Mouse (Mus musculus): Measurements from ENCODE around the gene Slc34a2. TPM values are rescaled to one million over a fixed set of nuclear protein-coding genes. Genes with fewer than 3 reads are reported as not detected.

Slc34a2 gene
- polyA plus RNA-seq (2016; fragmentation: Nextera tagmentation; extraction: Ambion mirVana) = not detected in 2 replicates

GRCm38 (mm10) chr5:53037781-53038180, at the start of gene Slc34a2:
Gene Slc34a2, plus strand, starts transcription at chr5:53038081.
- no peak for ATAC-seq (ENCODE audit: insufficient number of reproducible peaks, low FRiP score)
- H3K36me3 ChIP-seq = no peaks in the 10 kb centered on the region
- 74% methylated on average over 3 of the region's 3 CpGs for WGBS
- peaks cover 7% of the 10 kb centered on the region; the same call in 1 of the 2 replicates for H3K4me1 ChIP-seq (replicated peaks)
- no peaks in the 10 kb centered on the region for H3K27me3 ChIP-seq (replicated peaks)
- H3K4me2 ChIP-seq = no peak within 1 kb of the TSS
- no peaks in the 10 kb centered on the region for H3K9me3 ChIP-seq (replicated peaks)
- no peak within 1 kb of the TSS for H3K4me3 ChIP-seq
- no peak within 1 kb of the TSS for H3K27ac ChIP-seq (ENCODE audit: poor library complexity, severe bottlenecking)
- no peak within 1 kb of the TSS for H3K9ac ChIP-seq

- no peaks in the 10 kb centered on the region for H3K36me3 ChIP-seq
- no peak overlapping the region for H3K27ac ChIP-seq (ENCODE audit: poor library complexity, severe bottlenecking)
- 0 out of 2 replicates have a peak, but pooled peaks cover 7% of the 10 kb centered on the region for H3K4me1 ChIP-seq (replicated peaks)
- H3K9me3 ChIP-seq (replicated peaks) = peaks cover 15% of the 10 kb centered on the region; the same call in 1 of the 2 replicates
- H3K27me3 ChIP-seq (replicated peaks) = no peaks in the 10 kb centered on the region
- no peak overlapping the region for H3K9ac ChIP-seq
- 34% methylated on average over 8 of the region's 8 CpGs for WGBS
- no peak overlapping the region for H3K4me3 ChIP-seq
- ATAC-seq (ENCODE audit: insufficient number of reproducible peaks, low FRiP score) = no peak
- H3K4me2 ChIP-seq = no peak overlapping the region
Measured at GRCm38 (mm10) chr5:52990687-52991341, 47.1 kb upstream of the Slc34a2 start.

GRCm38 (mm10) chr5:52992210-52992897, 45.5 kb upstream of the Slc34a2 start:
- Histone ChIP-seq H3K4me1 (replicated peaks) (peaks cover 19% of the 10 kb centered on the region; the same call in 1 of the 2 replicates), H3K27ac (ENCODE audit: poor library complexity, severe bottlenecking) (no peak overlapping the region), H3K27me3 (replicated peaks) (no peaks in the 10 kb centered on the region), H3K4me2 (no peak overlapping the region), H3K9ac (no peak overlapping the region), H3K9me3 (replicated peaks) (peaks cover 13% of the 10 kb centered on the region; the same call in 1 of the 2 replicates), H3K36me3 (no peaks in the 10 kb centered on the region), H3K4me3 (no peak overlapping the region)
- WGBS = 79% methylated on average over 11 of the region's 11 CpGs
- no peak for ATAC-seq (ENCODE audit: insufficient number of reproducible peaks, low FRiP score)

GRCm38 (mm10) chr5:52993490-52994282, 44.2 kb upstream of the Slc34a2 start:
- 81% methylated on average over 12 of the region's 12 CpGs for WGBS
- H3K4me1 ChIP-seq (replicated peaks) = peaks cover 19% of the 10 kb centered on the region; the same call in 1 of the 2 replicates
- no peaks in the 10 kb centered on the region for H3K27me3 ChIP-seq (replicated peaks)
- H3K9ac ChIP-seq = no peak overlapping the region
- H3K4me2 ChIP-seq = no peak overlapping the region
- H3K36me3 ChIP-seq = no peaks in the 10 kb centered on the region
- H3K4me3 ChIP-seq = no peak overlapping the region
- H3K9me3 ChIP-seq (replicated peaks) = 0 out of 2 replicates have a peak, but pooled peaks cover 3% of the 10 kb centered on the region
- no peak overlapping the region for H3K27ac ChIP-seq (ENCODE audit: poor library complexity, severe bottlenecking)
- no peak for ATAC-seq (ENCODE audit: insufficient number of reproducible peaks, low FRiP score)

GRCm38 (mm10) chr5:52995461-52995860, 42.4 kb upstream of the Slc34a2 start:
- peaks cover 17% of the 10 kb centered on the region; the same call in 1 of the 2 replicates for H3K4me1 ChIP-seq (replicated peaks)
- no peaks in the 10 kb centered on the region for H3K9me3 ChIP-seq (replicated peaks)
- H3K27me3 ChIP-seq (replicated peaks) = 0 out of 2 replicates have a peak, but pooled peaks cover 3% of the 10 kb centered on the region
- no peak for ATAC-seq (ENCODE audit: insufficient number of reproducible peaks, low FRiP score)
- no peak overlapping the region for H3K4me3 ChIP-seq
- H3K36me3 ChIP-seq = no peaks in the 10 kb centered on the region
- no peak overlapping the region for H3K9ac ChIP-seq
- no peak overlapping the region for H3K27ac ChIP-seq (ENCODE audit: poor library complexity, severe bottlenecking)
- no peak overlapping the region for H3K4me2 ChIP-seq
- WGBS = 74% methylated on average over 4 of the region's 4 CpGs

GRCm38 (mm10) chr5:52996145-52996544, 41.7 kb upstream of the Slc34a2 start:
- Histone ChIP-seq H3K9me3 (replicated peaks) (no peaks in the 10 kb centered on the region), H3K36me3 (no peaks in the 10 kb centered on the region), H3K9ac (no peak overlapping the region), H3K27ac (ENCODE audit: poor library complexity, severe bottlenecking) (no peak overlapping the region), H3K4me2 (no peak overlapping the region), H3K27me3 (replicated peaks) (0 out of 2 replicates have a peak, but pooled peaks cover 3% of the 10 kb centered on the region), H3K4me1 (replicated peaks) (peaks cover 12% of the 10 kb centered on the region; the same call in 1 of the 2 replicates), H3K4me3 (no peak overlapping the region)
- 61% methylated on average over 3 of the region's 3 CpGs for WGBS
- no peak for ATAC-seq (ENCODE audit: insufficient number of reproducible peaks, low FRiP score)

GRCm38 (mm10) chr5:52996601-52997000, 41.3 kb upstream of the Slc34a2 start:
- 0 out of 2 replicates have a peak, but pooled peaks cover 3% of the 10 kb centered on the region for H3K27me3 ChIP-seq (replicated peaks)
- 28% methylated on average over 8 of the region's 8 CpGs for WGBS
- no peaks in the 10 kb centered on the region for H3K9me3 ChIP-seq (replicated peaks)
- no peak for ATAC-seq (ENCODE audit: insufficient number of reproducible peaks, low FRiP score)
- H3K9ac ChIP-seq = no peak overlapping the region
- peaks cover 12% of the 10 kb centered on the region; the same call in 1 of the 2 replicates for H3K4me1 ChIP-seq (replicated peaks)
- H3K36me3 ChIP-seq = no peaks in the 10 kb centered on the region
- H3K4me3 ChIP-seq = no peak overlapping the region
- no peak overlapping the region for H3K4me2 ChIP-seq
- no peak overlapping the region for H3K27ac ChIP-seq (ENCODE audit: poor library complexity, severe bottlenecking)

GRCm38 (mm10) chr5:52997032-52997431, 40.8 kb upstream of the Slc34a2 start:
- H3K36me3 ChIP-seq = no peaks in the 10 kb centered on the region
- H3K27me3 ChIP-seq (replicated peaks) = 0 out of 2 replicates have a peak, but pooled peaks cover 3% of the 10 kb centered on the region
- H3K4me2 ChIP-seq = no peak overlapping the region
- ATAC-seq (ENCODE audit: insufficient number of reproducible peaks, low FRiP score) = no peak
- no peaks in the 10 kb centered on the region for H3K9me3 ChIP-seq (replicated peaks)
- H3K4me3 ChIP-seq = no peak overlapping the region
- WGBS = 75% methylated on average over 10 of the region's 11 CpGs
- peaks cover 12% of the 10 kb centered on the region; the same call in 1 of the 2 replicates for H3K4me1 ChIP-seq (replicated peaks)
- no peak overlapping the region for H3K27ac ChIP-seq (ENCODE audit: poor library complexity, severe bottlenecking)
- H3K9ac ChIP-seq = no peak overlapping the region

- peaks cover 12% of the 10 kb centered on the region; the same call in 1 of the 2 replicates for H3K4me1 ChIP-seq (replicated peaks)
- H3K9me3 ChIP-seq (replicated peaks) = no peaks in the 10 kb centered on the region
- WGBS = 85% methylated on average over 6 of the region's 6 CpGs
- no peak overlapping the region for H3K9ac ChIP-seq
- no peaks in the 10 kb centered on the region for H3K36me3 ChIP-seq
- H3K4me3 ChIP-seq = no peak overlapping the region
- H3K27ac ChIP-seq (ENCODE audit: poor library complexity, severe bottlenecking) = no peak overlapping the region
- ATAC-seq (ENCODE audit: insufficient number of reproducible peaks, low FRiP score) = no peak
- 0 out of 2 replicates have a peak, but pooled peaks cover 3% of the 10 kb centered on the region for H3K27me3 ChIP-seq (replicated peaks)
- H3K4me2 ChIP-seq = no peak overlapping the region
Measured at GRCm38 (mm10) chr5:52998097-52998760, 39.7 kb upstream of the Slc34a2 start.

- WGBS = 68% methylated on average over 5 of the region's 5 CpGs
- H3K9me3 ChIP-seq (replicated peaks) = no peaks in the 10 kb centered on the region
- 0 out of 2 replicates have a peak, but pooled peaks cover 3% of the 10 kb centered on the region for H3K27me3 ChIP-seq (replicated peaks)
- H3K4me1 ChIP-seq (replicated peaks) = peaks cover 12% of the 10 kb centered on the region; the same call in 1 of the 2 replicates
- no peak overlapping the region for H3K4me3 ChIP-seq
- no peak overlapping the region for H3K27ac ChIP-seq (ENCODE audit: poor library complexity, severe bottlenecking)
- no peak overlapping the region for H3K9ac ChIP-seq
- H3K4me2 ChIP-seq = no peak overlapping the region
- no peaks in the 10 kb centered on the region for H3K36me3 ChIP-seq
- ATAC-seq (ENCODE audit: insufficient number of reproducible peaks, low FRiP score) = no peak
Measured at GRCm38 (mm10) chr5:53000169-53000872, 37.6 kb upstream of the Slc34a2 start.
